Mouse (Mus musculus) liver, embryonic 11.5 days (tissue): ENCODE results near the gene Tbxas1. TPM values are rescaled to one million over a fixed set of nuclear protein-coding genes. Genes with fewer than 3 reads are reported as not detected.

Experiments
- ATAC-seq: fragments of 200-750 bp; cut with Nextera tagmentation; replicated peaks from 2 replicates; pipeline ENCODE4 v1.8.0; 2017; ENCODE audit warnings: moderate number of reproducible peaks, mild to moderate bottlenecking, moderate TSS enrichment, moderate library complexity; ENCODE audit not compliant: low FRiP score
- DNase-seq: peaks from one replicate; pipeline ENCODE4 v3.0.0-alpha.2; 2017; ENCODE audit warnings: low spot score
- H3K27ac ChIP-seq: fragments of 300-500 bp; sonication (generic); 2 replicates; pipeline ENCODE4 v1.5.1; 2014; ENCODE audit warnings: mild to moderate bottlenecking, low read depth, low read length, control low read depth
- H3K27me3 ChIP-seq: fragments of 300-500 bp; sonication (generic); replicated peaks from 2 replicates; pipeline ENCODE4 v1.6.1; 2014; ENCODE audit warnings: low read length, mixed read lengths; ENCODE audit not compliant: control insufficient read depth, insufficient read depth
- H3K36me3 ChIP-seq: fragments of 300-500 bp; sonication (generic); 2 replicates; pipeline ENCODE4 v1.6.1; 2014; ENCODE audit warnings: mild to moderate bottlenecking, low read length, moderate library complexity, mixed read lengths; ENCODE audit not compliant: control insufficient read depth, insufficient read depth
- H3K4me1 ChIP-seq: fragments of 300-500 bp; sonication (generic); replicated peaks from 2 replicates; pipeline ENCODE4 v1.6.1; 2014; ENCODE audit warnings: low read length, mixed read lengths; ENCODE audit not compliant: control insufficient read depth, insufficient read depth
- H3K4me2 ChIP-seq: fragments of 300-500 bp; sonication (generic); 2 replicates; pipeline ENCODE4 v1.6.1; 2014; ENCODE audit warnings: mild to moderate bottlenecking, control low read depth, moderate library complexity
- H3K4me3 ChIP-seq: fragments of 300-500 bp; sonication (generic); 2 replicates; pipeline ENCODE4 v1.5.1; 2014; ENCODE audit warnings: low read depth, low read length, control low read depth
- H3K9ac ChIP-seq: fragments of 300-500 bp; sonication (generic); 2 replicates; pipeline ENCODE4 v1.6.1; 2014; ENCODE audit warnings: low read depth, low read length, control low read depth
- H3K9me3 ChIP-seq: fragments of 300-500 bp; sonication (generic); 2 replicates; pipeline ENCODE4 v1.6.1; 2016; ENCODE audit warnings: low read length, inconsistent platforms, mixed read lengths; ENCODE audit not compliant: control insufficient read depth
- WGBS: fragments of 180-500 bp; shearing (Covaris S2); extraction: QIAGEN DNeasy Blood & Tissue Kit; methylation state at CpG from one replicate; pipeline ENCODE4 v1.1.7; 2014; 5-methylcytosine and 5-hydroxymethylcytosine counted together
- polyA plus RNA-seq: library from polyadenylated mRNA; unstranded; fragments of >200 nt; fragmentation: Nextera tagmentation; extraction: Ambion mirVana; gene quantifications from 2 replicates; pipeline ENCODE4 v1.2.1, GENCODE M21; 2014

Gene Tbxas1
- polyA plus RNA-seq, 1 experiment from 2014 or later = 12.0 TPM

GRCm38 (mm10) chr6:38847958-38848910 is 27.0 kb upstream of the Tbxas1 start:
- H3K9ac ChIP-seq = no peak overlapping the region
- DNase-seq = peak; percentile 28
- no peak overlapping the region for H3K4me2 ChIP-seq
- WGBS = 84% methylated on average over 3 of the region's 3 CpGs
- ATAC-seq = no peak
- no peaks in the 10 kb centered on the region for H3K9me3 ChIP-seq
- no peak overlapping the region for H3K4me3 ChIP-seq
- peaks cover 77% of the 10 kb centered on the region for H3K4me1 ChIP-seq
- H3K36me3 ChIP-seq = no peaks in the 10 kb centered on the region
- no peaks in the 10 kb centered on the region for H3K27me3 ChIP-seq
- no peak overlapping the region for H3K27ac ChIP-seq

DNA sequence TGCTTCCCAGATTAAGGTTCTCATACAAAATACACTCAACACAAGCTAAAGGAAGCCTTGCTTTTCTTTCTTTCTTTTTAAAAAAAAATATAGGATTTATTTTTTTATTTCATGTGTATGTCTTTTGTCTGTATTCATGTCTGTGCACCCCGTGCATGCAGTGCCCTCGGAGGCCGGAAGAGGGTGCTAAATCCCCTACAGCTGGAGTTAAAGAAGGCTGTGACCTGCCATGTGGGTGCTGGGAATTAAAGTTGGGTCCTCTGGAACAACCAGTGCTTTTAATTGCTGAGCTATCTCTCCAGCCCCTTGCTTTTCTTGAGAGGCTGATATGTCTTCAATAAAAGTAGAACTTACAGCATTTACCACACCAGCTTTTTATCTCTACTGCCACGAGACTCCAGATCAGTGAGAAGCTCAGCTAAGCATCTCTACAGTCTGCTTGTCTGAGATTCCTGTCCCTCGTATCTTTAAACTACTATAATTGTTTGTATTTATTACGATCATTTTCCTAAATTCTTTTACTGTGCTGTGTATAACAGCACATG is 24.4 kb upstream of the Tbxas1 start:
- peaks cover 87% of the 10 kb centered on the region for H3K4me1 ChIP-seq
- no peak overlapping the region for H3K27ac ChIP-seq
- H3K4me3 ChIP-seq = no peak overlapping the region
- no peaks in the 10 kb centered on the region for H3K27me3 ChIP-seq
- ATAC-seq (no peak), DNase-seq (peak; percentile 21)
- no peaks in the 10 kb centered on the region for H3K9me3 ChIP-seq
- WGBS = 79% methylated on average over 6 of the region's 6 CpGs
- no peak overlapping the region for H3K4me2 ChIP-seq
- H3K36me3 ChIP-seq = no peaks in the 10 kb centered on the region
- H3K9ac ChIP-seq = no peak overlapping the region

- H3K4me3 ChIP-seq = no peak overlapping the region
- H3K27ac ChIP-seq = no peak overlapping the region
- H3K9me3 ChIP-seq = no peaks in the 10 kb centered on the region
- no peak for DNase-seq
- 63% methylated on average over 2 of the region's 2 CpGs for WGBS
- no peaks in the 10 kb centered on the region for H3K27me3 ChIP-seq
- peaks cover 82% of the 10 kb centered on the region for H3K4me1 ChIP-seq
- peak overlapping the region; percentile 29; the same call in 1 of the 2 replicates for H3K4me2 ChIP-seq
- H3K9ac ChIP-seq = no peak overlapping the region
- peak; percentile 67 for ATAC-seq
- H3K36me3 ChIP-seq = no peaks in the 10 kb centered on the region
Measured at GRCm38 (mm10) chr6:38851740-38852139, 23.5 kb upstream of the Tbxas1 start.

GRCm38 (mm10) chr6:38853561-38853992 is 21.6 kb upstream of the Tbxas1 start:
- no peaks in the 10 kb centered on the region for H3K36me3 ChIP-seq
- H3K9ac ChIP-seq = no peak overlapping the region
- H3K27ac ChIP-seq = no peak overlapping the region
- DNase-seq = peak; percentile 14
- no peaks in the 10 kb centered on the region for H3K9me3 ChIP-seq
- H3K4me3 ChIP-seq = no peak overlapping the region
- peaks cover 68% of the 10 kb centered on the region for H3K4me1 ChIP-seq
- H3K4me2 ChIP-seq = no peak overlapping the region
- ATAC-seq = no peak
- 83% methylated on average over 5 of the region's 5 CpGs for WGBS
- no peaks in the 10 kb centered on the region for H3K27me3 ChIP-seq

GRCm38 (mm10) chr6:38859819-38860218 is 15.4 kb upstream of the Tbxas1 start:
- H3K27ac ChIP-seq = no peak overlapping the region
- peak; percentile 25 for DNase-seq
- H3K27me3 ChIP-seq = no peaks in the 10 kb centered on the region
- H3K4me2 ChIP-seq = no peak overlapping the region
- no peak overlapping the region for H3K9ac ChIP-seq
- no peak for ATAC-seq
- H3K9me3 ChIP-seq = no peaks in the 10 kb centered on the region
- H3K4me1 ChIP-seq = peaks cover 54% of the 10 kb centered on the region
- no peak overlapping the region for H3K4me3 ChIP-seq
- no peaks in the 10 kb centered on the region for H3K36me3 ChIP-seq
- 95% methylated on average over 1 of the region's 1 CpGs for WGBS

DNA sequence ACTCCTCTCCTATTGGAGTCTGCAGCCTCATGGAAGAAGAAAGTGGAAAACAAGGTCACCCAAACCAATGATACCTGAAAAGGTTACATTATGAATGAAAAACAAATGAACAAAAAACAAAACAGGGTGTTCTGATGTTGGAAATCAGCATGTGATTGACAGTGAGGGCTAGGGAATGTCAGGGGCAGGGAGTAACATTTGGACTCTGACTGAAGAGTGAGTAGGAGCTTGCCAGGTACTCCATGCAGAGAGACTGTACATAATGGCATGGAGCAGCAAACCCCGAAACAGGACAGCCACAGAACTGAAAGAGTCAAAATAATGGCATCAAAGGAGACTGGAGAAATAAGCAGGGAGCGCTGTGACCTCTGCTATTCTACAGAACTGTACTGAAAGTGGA is 14.9 kb upstream of the Tbxas1 start:
- no peak overlapping the region for H3K27ac ChIP-seq

DNA sequence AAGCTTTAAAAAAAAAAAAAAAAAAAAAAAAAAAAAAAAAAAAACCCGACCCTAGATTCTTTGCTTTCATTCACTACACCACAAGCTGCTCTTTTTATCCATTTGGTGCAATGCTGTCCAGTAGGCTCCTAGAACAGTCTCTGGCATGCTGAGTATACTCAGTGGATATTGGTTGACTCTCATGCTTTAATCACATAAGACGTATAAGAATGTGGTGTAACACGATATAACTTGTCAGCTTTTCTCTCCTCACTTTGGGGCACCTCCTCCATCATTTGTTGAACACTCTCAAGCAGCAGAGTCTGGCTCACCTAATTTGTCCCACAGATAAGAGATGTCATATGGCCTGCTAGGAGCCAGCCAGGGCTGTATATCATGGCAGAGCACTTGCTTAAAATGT is 11.6 kb upstream of the Tbxas1 start:
- Histone ChIP-seq H3K27ac (no peak overlapping the region; the same call in 1 of the 2 replicates), H3K9me3 (no peaks in the 10 kb centered on the region), H3K9ac (no peak overlapping the region), H3K4me3 (no peak overlapping the region), H3K36me3 (no peaks in the 10 kb centered on the region), H3K4me2 (no peak overlapping the region), H3K27me3 (no peaks in the 10 kb centered on the region), H3K4me1 (peaks cover 74% of the 10 kb centered on the region)
- ATAC-seq = peak; percentile 67
- no peak for DNase-seq
- 40% methylated on average over 3 of the region's 3 CpGs for WGBS

More for the DNA sequence above, 14.9 kb upstream of the Tbxas1 start:
- no peak overlapping the region for H3K4me3 ChIP-seq
- H3K4me2 ChIP-seq = no peak overlapping the region
- DNase-seq (no peak), ATAC-seq (no peak)
- H3K9ac ChIP-seq = no peak overlapping the region
- H3K9me3 ChIP-seq = no peaks in the 10 kb centered on the region
- H3K27me3 ChIP-seq = no peaks in the 10 kb centered on the region
- H3K36me3 ChIP-seq = no peaks in the 10 kb centered on the region
- WGBS = 89% methylated on average over 2 of the region's 2 CpGs
- H3K4me1 ChIP-seq = peaks cover 56% of the 10 kb centered on the region

GRCm38 (mm10) chr6:38865805-38866204 is 9.4 kb upstream of the Tbxas1 start:
- Histone ChIP-seq H3K27ac (no peak overlapping the region), H3K9me3 (no peaks in the 10 kb centered on the region), H3K4me1 (peaks cover 64% of the 10 kb centered on the region), H3K36me3 (peaks cover 4% of the 10 kb centered on the region; the same call in 1 of the 2 replicates), H3K4me3 (no peak overlapping the region), H3K4me2 (peak overlapping the region; percentile 17), H3K9ac (no peak overlapping the region), H3K27me3 (no peaks in the 10 kb centered on the region)
- ATAC-seq = no peak
- DNase-seq = no peak
